Mouse (Mus musculus): ENCODE data around the gene Prl8a8. TPM values are rescaled to one million over a fixed set of nuclear protein-coding genes. Genes with fewer than 3 reads are reported as not detected.

Gene Prl8a8
- polyA plus RNA-seq (2016; fragmentation: Nextera tagmentation; extraction: Ambion mirVana): not detected in 2 replicates

DNA sequence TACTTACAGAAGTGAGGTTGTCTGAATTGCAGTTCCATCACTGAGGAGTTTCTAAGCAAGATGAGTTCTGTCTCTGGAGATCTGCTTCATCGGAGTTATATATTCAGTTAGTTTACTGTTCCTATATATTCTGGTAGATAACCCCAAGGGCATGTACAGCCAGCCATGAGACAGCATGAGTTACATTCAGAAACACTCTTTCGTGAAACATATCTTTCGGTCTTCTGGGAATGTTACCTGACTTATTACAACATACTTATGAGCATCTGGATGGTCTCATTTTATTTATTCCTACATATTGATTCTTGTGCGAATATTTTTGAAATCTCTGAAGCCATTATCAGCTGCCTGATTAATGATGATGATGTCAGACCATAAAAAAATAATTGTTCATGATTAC is at the start of gene Prl8a8:
TSS of gene Prl8a8 (minus strand) at position 101 of the 400 bp plus-strand sequence.
- ATAC-seq (ENCODE audit: insufficient number of reproducible peaks, insufficient read depth, low FRiP score, low TSS enrichment, low read depth): no peak
- Histone ChIP-seq H3K9ac (replicated peaks) (no peak within 1 kb of the TSS), H3K9me3 (no peaks in the 10 kb centered on the region), H3K27me3 (no peaks in the 10 kb centered on the region), H3K4me2 (no peak within 1 kb of the TSS), H3K4me3 (replicated peaks) (no peak within 1 kb of the TSS), H3K4me1 (replicated peaks) (no peaks in the 10 kb centered on the region), H3K27ac (no peak within 1 kb of the TSS), H3K36me3 (no peaks in the 10 kb centered on the region)
- 88% methylated on average over 4 of the region's 4 CpGs for WGBS

GRCm38 (mm10) chr13:27553336-27553735 is 40.3 kb upstream of the Prl8a8 start:
- Histone ChIP-seq H3K36me3 (no peaks in the 10 kb centered on the region), H3K27ac (no peak overlapping the region)
- ATAC-seq (ENCODE audit: insufficient number of reproducible peaks, insufficient read depth, low FRiP score, low TSS enrichment, low read depth): no peak

GRCm38 (mm10) chr13:27523156-27523555 is 10.1 kb upstream of the Prl8a8 start:
- WGBS: 73% methylated on average over 4 of the region's 4 CpGs
- Histone ChIP-seq H3K9me3 (no peaks in the 10 kb centered on the region), H3K4me1 (replicated peaks) (no peaks in the 10 kb centered on the region), H3K9ac (replicated peaks) (no peak overlapping the region), H3K4me3 (replicated peaks) (no peak overlapping the region), H3K27me3 (no peaks in the 10 kb centered on the region), H3K4me2 (no peak overlapping the region), H3K27ac (no peak overlapping the region), H3K36me3 (no peaks in the 10 kb centered on the region)
- no peak for ATAC-seq (ENCODE audit: insufficient number of reproducible peaks, insufficient read depth, low FRiP score, low TSS enrichment, low read depth)

More at GRCm38 (mm10) chr13:27553336-27553735, 40.3 kb upstream of the Prl8a8 start:
- Histone ChIP-seq H3K9me3 (no peaks in the 10 kb centered on the region), H3K9ac (replicated peaks) (no peak overlapping the region), H3K27me3 (no peaks in the 10 kb centered on the region), H3K4me3 (replicated peaks) (no peak overlapping the region), H3K4me1 (replicated peaks) (no peaks in the 10 kb centered on the region), H3K4me2 (no peak overlapping the region)

DNA sequence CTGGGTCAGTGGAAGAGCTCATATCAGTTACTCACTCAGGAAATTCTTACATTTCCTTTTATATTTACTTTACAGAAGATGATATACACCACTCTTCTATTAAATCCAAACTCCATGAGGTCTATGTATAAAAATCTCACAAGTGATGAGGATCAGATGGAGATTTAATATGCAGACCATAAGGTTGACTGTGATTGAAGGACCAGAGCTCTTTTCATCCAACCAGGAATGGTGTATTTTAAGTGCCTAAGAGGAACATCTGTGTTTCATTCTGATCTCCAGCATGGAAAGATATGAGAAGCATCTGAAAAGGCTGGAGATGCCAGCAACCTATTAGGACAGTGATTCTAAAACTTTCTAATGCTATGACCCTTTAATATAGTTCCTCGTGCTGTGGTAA is 5.4 kb downstream of the Prl8a8 start:
- no peak for ATAC-seq (ENCODE audit: insufficient number of reproducible peaks, insufficient read depth, low FRiP score, low TSS enrichment, low read depth)
- Histone ChIP-seq H3K4me3 (replicated peaks) (no peak overlapping the region), H3K4me2 (no peak overlapping the region), H3K4me1 (replicated peaks) (no peaks in the 10 kb centered on the region), H3K9ac (replicated peaks) (no peak overlapping the region), H3K36me3 (no peaks in the 10 kb centered on the region), H3K27me3 (no peaks in the 10 kb centered on the region), H3K27ac (no peak overlapping the region), H3K9me3 (no peaks in the 10 kb centered on the region)
- 71% methylated on average over 1 of the region's 1 CpGs for WGBS

Other genes with a start within 250 kb of the Prl8a8 start
- gene Prl6a1, start 200.6 kb downstream of the Prl8a8 start, polyA plus RNA-seq (2016; fragmentation: Nextera tagmentation; extraction: Ambion mirVana): not detected in 2 replicates
- not detected in 2 replicates for gene Prl8a2, start 167.5 kb downstream of the Prl8a8 start, polyA plus RNA-seq (2016; fragmentation: Nextera tagmentation; extraction: Ambion mirVana)
- gene Prl2b1, start 122.4 kb downstream of the Prl8a8 start, polyA plus RNA-seq (2016; fragmentation: Nextera tagmentation; extraction: Ambion mirVana): not detected in 2 replicates
- not detected in 2 replicates for gene Prl8a6, start 74.5 kb downstream of the Prl8a8 start, polyA plus RNA-seq (2016; fragmentation: Nextera tagmentation; extraction: Ambion mirVana)
- gene Prl8a9, start 51.4 kb upstream of the Prl8a8 start, polyA plus RNA-seq (2016; fragmentation: Nextera tagmentation; extraction: Ambion mirVana): not detected in 2 replicates
- not detected in 2 replicates for gene Prl8a1, start 69.0 kb upstream of the Prl8a8 start, polyA plus RNA-seq (2016; fragmentation: Nextera tagmentation; extraction: Ambion mirVana)
- not detected in 2 replicates for gene Prl7b1, start 97.4 kb upstream of the Prl8a8 start, polyA plus RNA-seq (2016; fragmentation: Nextera tagmentation; extraction: Ambion mirVana)
- not detected in 2 replicates for gene Prl7a1, start 129.3 kb upstream of the Prl8a8 start, polyA plus RNA-seq (2016; fragmentation: Nextera tagmentation; extraction: Ambion mirVana)
- not detected in 2 replicates for gene Prl7a2, start 154.8 kb upstream of the Prl8a8 start, polyA plus RNA-seq (2016; fragmentation: Nextera tagmentation; extraction: Ambion mirVana)
- not detected in 2 replicates for gene Prl7d1, start 203.5 kb upstream of the Prl8a8 start, polyA plus RNA-seq (2016; fragmentation: Nextera tagmentation; extraction: Ambion mirVana)